Mouse (Mus musculus) E14TG2a.4 (cell line): ENCODE data around the gene 1110051M20Rik.

Experiments used
- CTCF ChIP-seq: conservative IDR thresholded peaks from 2 replicates; pipeline ENCODE4 v1.5.1; 2014; ENCODE audit warnings: low read length
- POU5F1 ChIP-seq: IDR thresholded peaks from 2 replicates; pipeline ENCODE4 v1.6.1; 2014; ENCODE audit warnings: low read length, borderline replicate concordance

GRCm38 (mm10) chr2:91465934-91466333 lies 21.4 kb upstream of the 1110051M20Rik start:
- TF ChIP-seq CTCF (no peak), POU5F1 (no peak)
